Mouse (Mus musculus) kidney, postnatal 0 days (tissue): ENCODE measurements at regions not wholly inside any gene's neighbourhood (a gene's known extent, or its start where the extent isn't known, plus 50 kb on each side); places are given as distances from the start of the nearest gene placed in this dataset.

Experiments used
- ATAC-seq: fragments of 200-750 bp; cut with Nextera tagmentation; replicated peaks from 2 replicates; pipeline ENCODE4 v1.8.0; 2017; ENCODE audit warnings: low read depth, moderate number of reproducible peaks, moderate TSS enrichment, moderate library complexity; ENCODE audit not compliant: low FRiP score
- DNase-seq: peaks from one replicate; pipeline ENCODE4 v3.0.0-alpha.2; 2016; ENCODE audit warnings: low spot score
- H3K27ac ChIP-seq: fragments of 300-500 bp; sonication (generic); 2 replicates; pipeline ENCODE4 v1.5.1; 2014; ENCODE audit warnings: mild to moderate bottlenecking
- H3K27me3 ChIP-seq: fragments of 300-500 bp; sonication (generic); 2 replicates; pipeline ENCODE4 v1.6.1; 2014; ENCODE audit warnings: low read length, mixed read lengths; ENCODE audit not compliant: insufficient read depth
- H3K36me3 ChIP-seq: fragments of 300-500 bp; sonication (generic); 2 replicates; pipeline ENCODE4 v1.6.1; 2014; ENCODE audit warnings: low read length, mixed read lengths; ENCODE audit not compliant: insufficient read depth
- H3K4me1 ChIP-seq: fragments of 300-500 bp; sonication (generic); replicated peaks from 2 replicates; pipeline ENCODE4 v1.6.1; 2014; ENCODE audit warnings: antibody characterized with exemption, low read length, mixed read lengths; ENCODE audit not compliant: insufficient read depth
- H3K4me2 ChIP-seq: fragments of 300-500 bp; sonication (generic); 2 replicates; pipeline ENCODE4 v1.6.1; 2014; ENCODE audit warnings: mild to moderate bottlenecking, low read length, moderate library complexity, mixed read lengths
- H3K4me3 ChIP-seq: fragments of 300-500 bp; sonication (generic); replicated peaks from 2 replicates; pipeline ENCODE4 v1.5.1; 2014; ENCODE audit warnings: low read depth, low read length
- H3K9ac ChIP-seq: fragments of 300-500 bp; sonication (generic); 2 replicates; pipeline ENCODE4 v1.6.1; 2014; ENCODE audit warnings: low read depth, low read length
- H3K9me3 ChIP-seq: fragments of 300-500 bp; sonication (generic); replicated peaks from 2 replicates; pipeline ENCODE4 v1.6.1; 2016; ENCODE audit warnings: low read length, inconsistent platforms, mixed read lengths
- CTCF ChIP-seq: IDR thresholded peaks from 2 replicates; pipeline ENCODE4 v1.5.1; 2016; ENCODE audit warnings: antibody characterized with exemption, low read depth, mild to moderate bottlenecking, moderate library complexity
- WGBS: fragments of 180-500 bp; shearing (Covaris S2); extraction: QIAGEN DNeasy Blood & Tissue Kit; methylation state at CpG from one replicate; pipeline ENCODE4 v1.1.7; 2014; 5-methylcytosine and 5-hydroxymethylcytosine counted together

- ATAC-seq, result no peak
These were observed 577.5 kb upstream of the Sox9 start for GRCm38 (mm10) chr11:112204561-112204960.

GRCm38 (mm10) chr11:112209414-112209813, 572.6 kb upstream of the Sox9 start:
- H3K4me1 ChIP-seq, result no peaks in the 10 kb centered on the region
- DNase-seq (peak; percentile 80), ATAC-seq (no peak)
- peak; percentile 83 for TF ChIP-seq CTCF
- no peaks in the 10 kb centered on the region for H3K9me3 ChIP-seq
- H3K9ac ChIP-seq, result no peak overlapping the region
- H3K27ac ChIP-seq, result no peak overlapping the region
- WGBS, result 25% methylated on average over 4 of the region's 4 CpGs
- H3K4me2 ChIP-seq, result no peak overlapping the region
- H3K27me3 ChIP-seq, result no peaks in the 10 kb centered on the region
- no peak overlapping the region for H3K4me3 ChIP-seq
- no peaks in the 10 kb centered on the region for H3K36me3 ChIP-seq

More at GRCm38 (mm10) chr11:112204561-112204960, 577.5 kb upstream of the Sox9 start:
- no peaks in the 10 kb centered on the region for H3K4me1 ChIP-seq
- DNase-seq, result peak; percentile 40
- H3K36me3 ChIP-seq, result no peaks in the 10 kb centered on the region
- H3K4me3 ChIP-seq, result no peak overlapping the region
- no peak overlapping the region for H3K27ac ChIP-seq
- H3K9me3 ChIP-seq, result no peaks in the 10 kb centered on the region
- H3K4me2 ChIP-seq, result no peak overlapping the region
- WGBS, result 19% methylated on average over 2 of the region's 2 CpGs
- no peaks in the 10 kb centered on the region for H3K27me3 ChIP-seq
- no peak overlapping the region for H3K9ac ChIP-seq
- no peak for TF ChIP-seq CTCF

DNA sequence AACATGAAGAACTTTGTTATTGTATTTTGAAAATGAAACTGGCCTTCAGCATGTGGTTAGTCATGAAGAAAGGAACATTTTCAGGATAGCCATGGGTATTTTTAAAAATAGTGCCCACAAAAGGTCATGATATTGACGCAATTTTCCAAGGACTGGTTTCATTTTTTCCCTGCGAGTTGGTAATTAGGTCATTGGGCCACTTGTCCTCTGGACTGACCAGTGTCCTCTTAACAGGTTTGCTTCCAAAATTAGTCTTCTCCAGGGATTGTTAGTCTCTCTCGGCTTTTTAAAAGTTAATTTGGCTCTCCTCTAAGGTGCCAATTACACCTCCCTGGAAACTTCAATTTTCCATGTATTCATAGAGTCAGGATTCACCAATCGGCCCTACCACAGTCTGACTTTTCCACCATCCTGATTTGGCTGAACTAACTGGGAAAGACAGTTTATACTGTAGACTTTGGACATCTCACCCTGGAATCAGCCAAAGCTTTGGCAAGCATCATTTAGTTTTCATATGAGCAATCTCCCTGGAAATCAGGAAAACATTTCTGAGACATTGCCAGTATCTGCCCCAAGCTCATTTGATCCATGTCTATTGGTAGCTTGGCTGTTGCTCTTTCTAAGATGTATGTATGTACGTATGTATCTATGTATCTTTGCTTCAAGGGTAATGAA, 562.8 kb upstream of the Sox9 start:
- no peak for TF ChIP-seq CTCF
- H3K4me1 ChIP-seq, result no peaks in the 10 kb centered on the region
- 93% methylated on average over 5 of the region's 5 CpGs for WGBS
- H3K4me3 ChIP-seq, result no peak overlapping the region
- H3K9ac ChIP-seq, result no peak overlapping the region
- no peaks in the 10 kb centered on the region for H3K9me3 ChIP-seq
- no peaks in the 10 kb centered on the region for H3K36me3 ChIP-seq
- H3K4me2 ChIP-seq, result no peak overlapping the region
- no peak overlapping the region for H3K27ac ChIP-seq
- H3K27me3 ChIP-seq, result no peaks in the 10 kb centered on the region
- no peak for DNase-seq
- ATAC-seq, result no peak

GRCm38 (mm10) chr11:112234492-112235116, 547.4 kb upstream of the Sox9 start:
- WGBS, result 85% methylated on average over 7 of the region's 7 CpGs
- DNase-seq (no peak), ATAC-seq (no peak)
- no peak overlapping the region for H3K27ac ChIP-seq
- no peaks in the 10 kb centered on the region for H3K27me3 ChIP-seq
- H3K9ac ChIP-seq, result no peak overlapping the region
- TF ChIP-seq CTCF, result no peak
- 0 out of 2 replicates have a peak, but pooled peaks cover 4% of the 10 kb centered on the region for H3K4me1 ChIP-seq
- H3K4me3 ChIP-seq, result no peak overlapping the region
- no peaks in the 10 kb centered on the region for H3K36me3 ChIP-seq
- H3K9me3 ChIP-seq, result no peaks in the 10 kb centered on the region
- no peak overlapping the region for H3K4me2 ChIP-seq

- 23% methylated on average over 19 of the region's 19 CpGs for WGBS
- Histone ChIP-seq H3K27ac (no peak overlapping the region), H3K9me3 (no peaks in the 10 kb centered on the region), H3K4me2 (peak overlapping the region; percentile 46), H3K9ac (no peak overlapping the region), H3K27me3 (no peaks in the 10 kb centered on the region), H3K4me1 (0 out of 2 replicates have a peak, but pooled peaks cover 4% of the 10 kb centered on the region), H3K4me3 (0 out of 2 replicates have a peak overlapping the region, but pooled peaks have one; percentile 4), H3K36me3 (no peaks in the 10 kb centered on the region)
- ATAC-seq, result no peak
- TF ChIP-seq CTCF, result no peak
- peak; percentile 65 for DNase-seq
These were observed 542.8 kb upstream of the Sox9 start for GRCm38 (mm10) chr11:112238960-112239884.

GRCm38 (mm10) chr11:112252548-112252947, 529.5 kb upstream of the Sox9 start:
- Histone ChIP-seq H3K27me3 (no peaks in the 10 kb centered on the region), H3K4me2 (no peak overlapping the region), H3K27ac (no peak overlapping the region), H3K36me3 (no peaks in the 10 kb centered on the region), H3K4me1 (no peaks in the 10 kb centered on the region), H3K9me3 (no peaks in the 10 kb centered on the region), H3K9ac (no peak overlapping the region), H3K4me3 (no peak overlapping the region)
- 93% methylated on average over 1 of the region's 1 CpGs for WGBS
- TF ChIP-seq CTCF, result no peak
- DNase-seq, result no peak
- ATAC-seq, result no peak
